Mouse (Mus musculus): ENCODE measurements around the gene Rtp4.

Gene Rtp4

DNA sequence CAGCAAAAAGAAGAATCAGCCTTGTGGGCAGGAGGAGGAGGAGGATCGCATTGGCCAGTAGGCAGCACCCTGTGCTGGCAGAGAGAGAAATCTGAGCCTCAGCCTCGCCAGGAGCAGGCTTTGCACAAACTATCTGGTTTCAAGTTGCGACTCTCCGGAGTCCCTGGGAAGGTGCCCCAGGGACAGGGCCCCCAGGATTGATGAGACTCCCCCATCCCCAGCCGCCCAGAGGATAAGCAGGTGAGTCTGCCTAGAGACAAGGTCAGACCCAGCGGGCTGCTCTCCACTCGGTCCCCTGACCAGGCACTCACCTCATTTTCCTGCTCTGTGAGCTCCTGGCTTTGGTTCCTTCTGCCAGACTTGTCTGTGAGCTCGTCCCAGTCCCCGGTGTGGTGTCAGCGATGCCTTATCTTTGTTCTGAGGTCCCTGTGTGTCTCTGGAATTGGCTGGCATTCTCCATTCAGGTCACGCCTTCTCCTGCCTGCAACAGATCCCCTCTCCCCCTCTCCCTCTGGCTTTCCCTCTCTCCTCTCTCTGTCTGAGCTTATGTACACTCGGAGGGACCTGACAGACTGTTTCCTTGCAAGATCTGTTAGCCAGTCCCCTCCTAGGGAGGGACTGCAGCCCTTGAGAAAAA, at the start of gene Rtp4, which contains the start of gene Masp1:
TSS of gene Rtp4 (plus strand) at position 57 of the 637 bp plus-strand sequence.
TSS of gene Masp1 (minus strand) at position 581 of the 637 bp plus-strand sequence.
- no peak for DNase-seq (ENCODE audit: low spot score)

GRCm38 (mm10) chr16:23471551-23471950, 48.5 kb upstream of the Rtp4 start:
- DNase-seq (ENCODE audit: low spot score) = no peak

GRCm38 (mm10) chr16:23472046-23472445, 48.0 kb upstream of the Rtp4 start:
- DNase-seq (ENCODE audit: low spot score) = no peak

GRCm38 (mm10) chr16:23475651-23476050, 44.4 kb upstream of the Rtp4 start:
- DNase-seq (ENCODE audit: low spot score) = no peak

GRCm38 (mm10) chr16:23476598-23476997, 43.5 kb upstream of the Rtp4 start:
- DNase-seq (ENCODE audit: low spot score) = no peak

GRCm38 (mm10) chr16:23479872-23480603, 40.1 kb upstream of the Rtp4 start:
- DNase-seq (ENCODE audit: low spot score) = no peak

GRCm38 (mm10) chr16:23482218-23482617, 37.9 kb upstream of the Rtp4 start:
- no peak for DNase-seq (ENCODE audit: low spot score)

GRCm38 (mm10) chr16:23482846-23483245, 37.2 kb upstream of the Rtp4 start:
- DNase-seq (ENCODE audit: low spot score) = no peak

- DNase-seq (ENCODE audit: low spot score) = no peak
These were observed 36.8 kb upstream of the Rtp4 start for GRCm38 (mm10) chr16:23483292-23483691.

- DNase-seq (ENCODE audit: low spot score) = no peak
These were observed 27.3 kb upstream of the Rtp4 start for GRCm38 (mm10) chr16:23492783-23493182.

DNA sequence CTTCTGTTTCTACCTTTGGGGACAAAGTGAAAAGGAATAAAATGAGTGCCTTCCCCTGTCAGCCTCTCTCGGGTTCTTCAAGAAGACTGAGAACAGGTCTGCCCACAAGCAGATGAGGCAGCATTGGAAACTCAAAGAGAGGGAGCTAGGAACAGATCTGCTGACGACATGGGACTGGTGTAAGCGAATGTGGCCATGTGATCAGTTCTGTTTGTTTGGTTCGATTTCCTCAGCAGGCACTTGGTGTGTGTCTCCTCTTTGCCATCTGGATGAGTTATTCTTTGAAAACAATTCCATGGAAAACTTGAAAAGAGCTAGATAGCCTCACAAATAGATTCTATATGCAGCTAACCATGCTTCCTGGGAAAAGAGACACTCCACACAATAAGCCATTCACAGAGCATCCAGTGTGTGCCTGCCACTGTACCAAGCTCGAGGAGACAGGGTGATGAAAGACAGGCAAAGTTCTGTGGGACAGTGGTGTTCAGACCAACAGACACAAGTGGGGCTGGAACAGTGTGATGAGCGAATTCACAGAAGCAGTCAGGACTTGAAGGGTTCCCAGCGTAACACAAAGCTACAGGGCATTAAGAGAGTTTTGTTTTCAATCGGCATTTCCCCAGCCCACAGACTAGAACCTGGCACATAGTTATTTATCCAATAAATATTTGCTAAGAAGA, 23.7 kb upstream of the Rtp4 start:
- no peak for DNase-seq (ENCODE audit: low spot score)

DNA sequence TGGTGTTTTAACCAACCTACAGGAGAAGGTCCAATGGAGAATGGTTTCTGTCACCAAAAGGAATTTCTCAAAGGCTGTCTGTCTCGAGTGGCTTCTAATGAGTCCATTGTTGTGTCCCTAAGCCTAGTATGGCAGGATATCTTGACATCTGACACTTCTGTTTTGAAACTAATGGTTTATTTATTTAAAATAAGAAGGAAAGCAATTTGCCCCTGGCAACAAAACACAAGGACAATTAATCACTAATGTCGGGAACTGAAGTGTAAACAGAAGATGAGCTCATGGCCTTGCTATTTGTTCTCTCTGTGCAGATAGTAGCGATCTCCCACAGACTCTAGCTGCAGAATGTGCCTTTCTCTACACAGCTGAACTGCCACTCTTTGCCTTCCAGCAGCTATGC, 22.7 kb upstream of the Rtp4 start:
- no peak for DNase-seq (ENCODE audit: low spot score)

DNA sequence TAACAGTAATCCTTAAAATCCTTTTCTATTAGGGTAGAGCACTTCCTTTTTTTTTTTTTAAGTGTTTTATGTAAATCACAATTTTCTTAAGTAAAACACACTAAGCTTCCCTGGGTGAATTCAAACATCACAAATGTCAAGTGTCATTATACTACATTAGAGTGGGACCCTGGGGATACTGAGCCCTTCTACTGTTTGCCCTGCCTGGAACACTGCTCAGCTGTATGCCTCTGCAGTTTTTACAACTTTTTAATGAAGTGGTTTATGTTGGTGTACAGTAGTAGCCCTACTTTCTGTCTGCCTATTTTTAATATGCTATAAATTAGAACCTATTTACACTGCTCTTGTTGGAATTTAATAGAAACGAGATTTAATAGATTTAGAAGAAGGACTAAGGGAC, 22.2 kb upstream of the Rtp4 start:
- DNase-seq (ENCODE audit: low spot score) = no peak

GRCm38 (mm10) chr16:23498691-23499131, 21.4 kb upstream of the Rtp4 start:
- no peak for DNase-seq (ENCODE audit: low spot score)

- no peak for DNase-seq (ENCODE audit: low spot score)
These were observed 19.5 kb upstream of the Rtp4 start for GRCm38 (mm10) chr16:23500558-23500957.

GRCm38 (mm10) chr16:23501288-23501687, 18.8 kb upstream of the Rtp4 start:
- no peak for DNase-seq (ENCODE audit: low spot score)

GRCm38 (mm10) chr16:23502478-23502877, 17.6 kb upstream of the Rtp4 start:
- no peak for DNase-seq (ENCODE audit: low spot score)

- no peak for DNase-seq (ENCODE audit: low spot score)
These were observed 16.7 kb upstream of the Rtp4 start for GRCm38 (mm10) chr16:23503351-23503750.

GRCm38 (mm10) chr16:23504320-23504744, 15.8 kb upstream of the Rtp4 start:
- DNase-seq (ENCODE audit: low spot score) = no peak

- no peak for DNase-seq (ENCODE audit: low spot score)
These were observed 14.0 kb upstream of the Rtp4 start for GRCm38 (mm10) chr16:23505904-23506687.

- DNase-seq (ENCODE audit: low spot score) = no peak
These were observed 8.7 kb upstream of the Rtp4 start for GRCm38 (mm10) chr16:23511166-23511935.

All from urinary bladder, postnatal 10 days (tissue).